In genomic region chr16:34531506-34531905, GRCm38 (mm10) we compare ENCODE assay signal across 8 mouse cellular contexts. TPM values are rescaled to one million over a fixed set of nuclear protein-coding genes. Genes with fewer than 3 reads are reported as not detected.
DNase-seq lines count a peak whose midpoint lies in the region; ATAC-seq and TF ChIP-seq lines count a peak whose summit lies in the region.

No protein-coding gene starts in this region.

- peak; percentile 71 for TF ChIP-seq CTCF in heart, postnatal 0 days (IDR thresholded peaks at IDR 0.05; ENCODE audit: low read depth)
- TF ChIP-seq CTCF in thymus, adult 2 months (IDR thresholded peaks at IDR 0.05; ENCODE audit: borderline replicate concordance, control insufficient read depth, extremely low read depth, insufficient read depth, low read length, poor library complexity) = no peak

- H3K4me1 ChIP-seq in heart, postnatal 0 days (ENCODE audit: control insufficient read depth, insufficient read depth) = peaks cover 7% of the 10 kb centered on the region; the same call in 1 of the 2 replicates
- H3K4me1 ChIP-seq in thymus, adult 2 months (replicated peaks; ENCODE audit: control insufficient read depth, insufficient read depth, low read length) = no peaks in the 10 kb centered on the region

- 3% methylated on average over 1 of the region's 1 CpGs for WGBS in heart, postnatal 0 days
- 3% methylated on average over 1 of the region's 1 CpGs for WGBS in thymus, adult 2 months

- no peak overlapping the region for H3K9ac ChIP-seq in heart, postnatal 0 days (replicated peaks; ENCODE audit: low read depth, low read length)

- TF ChIP-seq POLR2A in thymus, adult 2 months (IDR thresholded peaks at IDR 0.05; ENCODE audit: control insufficient read depth, extremely low read depth, insufficient read depth, low read length, poor library complexity) = no peak

- no peaks in the 10 kb centered on the region for H3K9me3 ChIP-seq in heart, postnatal 0 days (replicated peaks; ENCODE audit: control insufficient read depth, low read length)

- H3K27me3 ChIP-seq in heart, postnatal 0 days (ENCODE audit: control insufficient read depth, insufficient read depth, low read length) = no peaks in the 10 kb centered on the region
- H3K27me3 ChIP-seq in thymus, adult 2 months (ENCODE audit: control insufficient read depth, insufficient read depth, low read length) = no peaks in the 10 kb centered on the region

- ATAC-seq in heart, postnatal 0 days (ENCODE audit: insufficient read depth, low read depth) = no peak

- peak; percentile 45 for DNase-seq in heart, postnatal 0 days (ENCODE audit: low spot score)
- no peak for DNase-seq in heart, adult 11 months
- peak; percentile 13 for DNase-seq in thymus, adult 2 months
- DNase-seq in thymus, postnatal 0 days (ENCODE audit: low spot score) = no peak
- peak; percentile 35 for DNase-seq in c-Kit-positive CD71-negative TER-119-negative erythroid progenitor cells, embryonic 14.5 days (ENCODE audit: low read depth)
- peak; percentile 45 to 81 for DNase-seq in kidney, postnatal 36 days
- DNase-seq in retina, embryonic 14.5 days (ENCODE audit: low spot score) = peak; percentile 72
- no peak for DNase-seq in natural killer cell, adult 2 months (ENCODE audit: low spot score in 2 of 2)

- H3K36me3 ChIP-seq in heart, postnatal 0 days (replicated peaks; ENCODE audit: control insufficient read depth, insufficient read depth, low read length) = no peaks in the 10 kb centered on the region
- no peaks in the 10 kb centered on the region for H3K36me3 ChIP-seq in thymus, adult 2 months (ENCODE audit: control insufficient read depth, insufficient read depth, low read length)

- TF ChIP-seq EP300 in heart, postnatal 0 days (IDR thresholded peaks at IDR 0.05; ENCODE audit: low read depth) = no peak

- H3K4me2 ChIP-seq in heart, postnatal 0 days (ENCODE audit: low read depth, low read length) = no peak overlapping the region

- no peak overlapping the region for H3K4me3 ChIP-seq in heart, postnatal 0 days (ENCODE audit: low read depth, low read length)
- no peak overlapping the region for H3K4me3 ChIP-seq in thymus, adult 2 months (ENCODE audit: control insufficient read depth, insufficient read depth, low read length)

- H3K27ac ChIP-seq in heart, postnatal 0 days (ENCODE audit: low read depth) = no peak overlapping the region
- H3K27ac ChIP-seq in thymus, adult 2 months (ENCODE audit: control insufficient read depth, insufficient read depth, low read length) = no peak overlapping the region

RNA-seq across cellular contexts. Expression of gene Kalrn, which starts 41.8 kb away (rescaled TPM):
- 44.5 and 48.9 TPM in 2 replicates for total RNA-seq in heart, postnatal 0 days (2014; rRNA removed; ENCODE audit: low replicate concordance)
- 19.4 and 20.0 TPM in 2 replicates for polyA plus RNA-seq in heart, postnatal 0 days (2015; fragmentation: Nextera tagmentation; extraction: Ambion mirVana)
- 2.9 and 3.2 TPM in 2 replicates for polyA plus RNA-seq in thymus, adult 2 months (2012; rRNA removed)
- polyA plus RNA-seq in thymus, postnatal 0 days (2015; fragmentation: Nextera tagmentation; extraction: Ambion mirVana) = 2.3 and 2.8 TPM in 2 replicates

Comparison
In these comparisons a context has a peak if more than half of its experiments do, and no peak if none do; other contexts are left out.
1. DNase-seq: peak in heart, postnatal 0 days (single experiment), thymus, adult 2 months (single experiment), c-Kit-positive CD71-negative TER-119-negative erythroid progenitor cells, embryonic 14.5 days (single experiment), kidney, postnatal 36 days (2 of 2) and retina, embryonic 14.5 days (single experiment); none in heart, adult 11 months (single experiment), thymus, postnatal 0 days (single experiment) and natural killer cell, adult 2 months (0 of 2).